Mouse (Mus musculus): ENCODE results near the gene Igsf1. TPM values are rescaled to one million over a fixed set of nuclear protein-coding genes. Genes with fewer than 3 reads are reported as not detected.

Gene Igsf1
- polyA plus RNA-seq (2017; shearing (Covaris generic)), result not detected

DNA sequence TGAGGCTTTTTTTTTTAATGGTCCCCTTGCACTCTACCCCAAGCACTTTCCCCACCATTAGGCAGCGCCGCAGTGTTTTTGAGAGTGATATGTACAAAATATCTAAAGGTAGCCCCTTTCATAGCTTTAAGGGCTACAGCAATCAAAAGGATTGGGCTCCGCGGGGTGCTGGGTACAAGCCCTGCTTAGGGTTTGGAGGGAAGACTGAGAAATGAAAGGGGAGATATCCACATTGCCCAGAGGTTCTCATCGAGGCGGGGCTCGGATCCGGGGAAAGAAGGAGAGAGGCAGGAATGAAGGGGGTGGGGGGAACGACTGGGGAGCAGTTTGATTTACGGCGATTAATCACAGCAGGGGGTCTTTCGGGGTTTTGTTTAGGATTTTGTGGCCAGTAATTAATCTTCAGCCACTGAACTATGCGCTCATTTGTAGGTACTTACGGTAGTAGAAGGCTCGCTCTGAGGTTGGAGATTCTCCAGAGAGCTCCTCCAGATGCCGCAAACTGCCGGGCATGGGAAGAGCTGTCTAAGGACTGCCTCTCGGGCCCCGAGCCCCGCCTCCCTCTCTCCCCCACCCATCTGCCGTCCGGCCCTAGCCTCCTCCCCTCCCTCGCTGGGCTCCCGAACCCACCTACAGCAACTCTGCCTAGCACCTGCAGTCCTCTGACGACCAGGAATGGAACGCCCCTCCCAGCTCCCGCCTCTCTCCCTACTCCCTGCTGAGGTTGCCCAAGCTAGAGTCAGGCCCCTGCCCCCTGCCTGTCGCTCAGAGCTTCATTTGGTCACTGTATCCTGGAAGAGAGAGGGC is at the start of gene Igsf1:
Igsf1 (minus strand) TSS at position 537 of the 807 bp plus-strand sequence.

DNA sequence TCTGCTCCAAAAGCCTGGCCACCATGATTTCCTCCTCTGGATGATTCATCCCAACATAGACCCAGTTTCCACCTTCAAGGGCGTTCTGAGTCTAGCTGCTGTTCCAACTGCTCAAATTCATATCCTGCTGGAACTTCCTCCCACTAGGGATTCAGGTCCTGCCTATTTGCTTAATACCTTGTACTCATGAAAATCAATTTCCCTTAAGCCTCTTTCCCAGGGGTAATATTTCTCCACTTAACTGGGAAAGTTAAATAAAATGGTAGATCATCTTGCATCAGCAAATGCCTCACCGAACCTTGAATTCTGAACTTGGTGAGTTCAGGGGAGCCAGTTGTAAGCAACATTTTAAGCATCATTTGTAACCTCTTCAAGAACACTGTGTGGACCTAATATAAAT is 62.6 kb downstream of the Igsf1 start, which contains the start of gene Olfr1321:
Olfr1321 (minus strand) TSS at position 101 of the 400 bp plus-strand sequence.

Other genes with a start within 250 kb of the Igsf1 start
- not detected for gene Olfr1320, start 125.4 kb downstream of the Igsf1 start, polyA plus RNA-seq (2017; shearing (Covaris generic))
- gene Olfr1321, start 62.7 kb downstream of the Igsf1 start, polyA plus RNA-seq (2017; shearing (Covaris generic)), result not detected
- 0.06 TPM for gene Olfr1322, start 93.7 kb upstream of the Igsf1 start, polyA plus RNA-seq (2017; shearing (Covaris generic))
- not detected for gene Olfr1323, start 221.6 kb upstream of the Igsf1 start, polyA plus RNA-seq (2017; shearing (Covaris generic))